Mouse (Mus musculus): ENCODE results near the gene Clk2.
A peak's percentile ranks its signal among the peaks of the same experiment; 100 is the strongest.

GRCm38 (mm10) chr3:89176421-89176820 lies 11.8 kb downstream of the Clk2 start:
- TF ChIP-seq POLR2A (IDR thresholded peaks at IDR 0.05; ENCODE audit: insufficient read length, low read depth) (no peak), MAX (IDR thresholded peaks at IDR 0.05; ENCODE audit: low read depth) (no peak), MYOD1 (IDR thresholded peaks at IDR 0.05; ENCODE audit: control insufficient read depth in 1 of 3, insufficient read length in 2 of 3, low read depth in 2 of 3) (no peak), MYOG (IDR thresholded peaks at IDR 0.05; ENCODE audit: control insufficient read depth in 1 of 3, insufficient read depth in 1 of 3, insufficient read length in 2 of 3, low read depth in 2 of 3) (no peak), SRF (IDR thresholded peaks at IDR 0.05; ENCODE audit: control insufficient read depth, insufficient read length, low read depth) (no peak), TCF12 (IDR thresholded peaks at IDR 0.05; ENCODE audit: insufficient read depth, poor library complexity, severe bottlenecking) (no peak), USF1 (IDR thresholded peaks at IDR 0.05; ENCODE audit: low read depth) (no peak), POLR2AphosphoS2 (IDR thresholded peaks at IDR 0.05; ENCODE audit: insufficient read length, low read depth) (peak; percentile 9), E2F4 (IDR thresholded peaks at IDR 0.05; ENCODE audit: insufficient read depth) (no peak), CEBPB (IDR thresholded peaks at IDR 0.05; ENCODE audit: insufficient read depth, poor library complexity, severe bottlenecking) (no peak), REST (IDR thresholded peaks at IDR 0.05; ENCODE audit: insufficient read depth, insufficient read length) (no peak)

All from myocyte (in vitro differentiated cells).